Mouse (Mus musculus): ENCODE measurements around the gene Esf1. TPM values are rescaled to one million over a fixed set of nuclear protein-coding genes. Genes with fewer than 3 reads are reported as not detected.
"Not testable (repeated sequence)": the region's sequence is repeated elsewhere in the genome, so short reads cannot be mapped to it uniquely, and the experiment has no call there.

The Esf1 gene
- total RNA-seq (2015) (18.9 and 21.0 TPM in 2 replicates), total RNA-seq (2017) (26.4 and 27.0 TPM in 2 replicates)

DNA sequence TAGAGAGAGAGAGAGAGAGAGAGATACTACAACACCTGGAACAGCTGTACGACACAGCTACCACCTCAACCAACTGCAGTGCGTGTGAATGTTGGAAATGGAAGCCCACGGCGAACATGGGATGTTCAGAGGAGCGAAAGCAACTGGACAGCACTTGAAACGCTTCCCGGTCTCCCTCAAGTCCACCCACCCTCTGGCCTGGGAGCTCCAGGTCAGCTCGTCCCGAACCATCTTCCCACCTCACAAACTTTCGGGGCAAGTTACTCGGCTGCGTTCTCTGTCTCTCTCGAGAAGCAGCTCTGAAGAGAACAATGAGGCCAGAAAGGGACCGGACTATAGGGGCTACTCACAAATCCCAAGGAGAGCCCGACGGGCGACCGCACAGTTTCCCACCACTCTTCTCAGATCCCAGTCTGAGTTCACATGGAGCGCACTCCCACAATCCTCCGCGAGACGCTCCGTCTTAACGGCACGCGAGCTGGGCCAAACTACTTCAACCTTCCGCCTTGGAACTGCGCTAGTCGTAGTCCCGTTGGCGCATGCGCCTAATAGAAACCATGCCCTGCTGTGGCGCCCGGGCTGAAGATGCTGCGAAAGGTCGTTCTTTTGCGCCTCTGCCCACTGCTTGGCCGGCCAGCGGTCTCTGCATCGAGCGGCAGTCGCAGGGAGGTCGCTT lies at the start of gene Esf1, which contains the start of gene Ndufaf5:
Gene Esf1 (minus strand): TSS at position 438 of the 676 bp plus-strand sequence.
Gene Ndufaf5 (plus strand): TSS at position 523 of the 676 bp plus-strand sequence.
- ATAC-seq (ENCODE audit: poor library complexity, severe bottlenecking), result peak; percentile 96

DNA sequence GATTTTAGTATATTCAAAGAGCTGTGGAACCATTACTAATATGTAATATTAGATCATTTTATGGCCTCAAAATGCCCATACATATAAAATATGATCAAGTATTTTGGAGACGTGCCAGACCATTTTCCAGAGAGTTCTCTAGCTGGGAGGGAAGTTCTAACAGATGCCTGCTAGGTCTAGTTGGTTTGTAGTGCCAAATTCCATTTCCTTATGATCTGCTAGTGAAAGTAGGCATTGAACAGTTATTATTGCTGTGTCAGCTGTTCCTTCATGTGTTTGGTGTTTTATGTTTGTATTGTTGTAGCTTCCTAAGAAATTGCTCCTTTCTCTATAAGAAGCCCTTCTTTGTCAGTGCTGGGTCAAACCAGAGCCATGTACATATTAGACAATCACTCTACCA lies 45.6 kb upstream of the Esf1 start:
- no peak for ATAC-seq (ENCODE audit: poor library complexity, severe bottlenecking)

DNA sequence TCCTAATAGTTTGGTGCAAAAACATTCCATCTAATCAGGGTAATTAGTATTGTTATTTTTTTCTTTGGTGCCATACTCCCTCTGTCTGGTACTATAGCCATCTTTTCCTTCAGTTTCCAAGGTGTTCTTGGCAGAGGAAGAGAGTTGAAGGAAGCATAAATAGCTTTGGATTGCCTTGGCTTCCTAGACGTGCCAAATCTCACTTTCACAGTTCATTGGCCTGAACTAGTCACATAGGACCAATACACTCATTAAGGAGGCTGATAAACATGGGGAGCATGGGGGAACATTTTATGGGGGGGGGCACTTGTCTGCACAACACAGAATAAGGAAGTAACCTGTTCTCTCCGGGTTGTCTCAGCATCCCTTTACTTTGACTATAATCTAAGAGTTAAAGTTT lies 45.1 kb upstream of the Esf1 start:
- ATAC-seq (ENCODE audit: poor library complexity, severe bottlenecking), result no peak

DNA sequence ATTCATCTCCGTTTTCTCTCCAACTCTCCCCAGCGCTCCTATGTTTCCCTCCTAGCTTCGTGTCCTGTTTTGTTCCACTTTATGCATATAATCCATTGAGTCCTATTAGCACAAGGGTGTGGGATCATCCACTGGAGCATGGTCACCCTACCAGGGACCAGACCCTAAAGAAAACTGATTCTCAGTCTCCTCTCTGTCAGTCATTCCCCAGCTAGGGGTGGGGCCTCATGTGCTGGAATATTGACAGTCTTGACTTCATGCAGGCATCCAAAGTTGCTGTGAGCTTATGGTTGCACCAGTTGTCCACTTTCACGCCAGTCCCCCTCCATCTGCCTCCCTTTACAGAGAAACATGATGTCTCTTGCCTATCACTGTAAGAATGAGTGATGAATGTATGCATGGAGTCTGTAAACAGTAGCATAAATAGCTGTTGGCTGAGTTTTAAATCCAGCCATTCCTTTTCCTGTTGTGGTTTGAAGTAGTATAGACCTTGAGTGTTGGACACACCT lies 44.2 kb upstream of the Esf1 start:
- no peak for ATAC-seq (ENCODE audit: poor library complexity, severe bottlenecking)

DNA sequence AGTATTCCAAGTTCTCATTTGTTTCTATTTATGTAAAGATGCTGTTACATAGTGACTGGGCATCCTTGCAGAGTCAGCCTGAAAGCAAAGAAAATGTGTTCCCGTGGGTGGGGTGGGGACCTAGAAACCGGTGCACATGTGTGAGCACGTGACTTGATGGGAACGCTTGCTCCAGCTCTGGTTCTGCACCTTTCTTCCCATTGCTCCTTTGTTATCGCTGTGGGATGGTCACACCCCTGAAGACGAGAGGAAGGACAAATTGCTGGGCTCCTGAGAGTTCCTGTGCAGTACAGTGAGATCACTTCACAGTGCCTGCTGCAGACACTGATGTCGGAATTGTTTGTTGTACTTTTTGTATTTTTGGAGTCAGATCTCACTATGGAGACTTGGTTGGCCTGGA lies 33.4 kb upstream of the Esf1 start:
- ATAC-seq (ENCODE audit: poor library complexity, severe bottlenecking), result no peak

DNA sequence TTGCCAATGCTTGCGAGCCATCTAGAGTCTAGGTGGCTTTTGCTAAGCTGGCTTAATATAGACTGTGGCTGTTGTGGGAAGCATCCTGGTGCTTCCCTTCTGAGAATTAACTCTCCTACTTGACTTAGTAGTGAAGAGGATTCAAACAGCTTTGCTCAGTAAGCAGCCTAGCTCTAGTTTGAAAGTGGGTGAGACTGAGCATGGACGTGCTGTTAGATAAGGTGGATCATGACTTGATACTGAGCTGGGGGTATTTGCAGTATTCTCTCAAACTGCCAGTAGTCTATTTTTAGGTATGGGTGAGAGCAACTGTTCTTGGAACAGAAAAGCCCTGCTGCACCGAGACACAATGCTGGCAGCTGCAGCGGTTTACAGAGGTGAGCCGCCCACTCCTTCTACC lies 32.2 kb upstream of the Esf1 start:
- ATAC-seq (ENCODE audit: poor library complexity, severe bottlenecking), result no peak

DNA sequence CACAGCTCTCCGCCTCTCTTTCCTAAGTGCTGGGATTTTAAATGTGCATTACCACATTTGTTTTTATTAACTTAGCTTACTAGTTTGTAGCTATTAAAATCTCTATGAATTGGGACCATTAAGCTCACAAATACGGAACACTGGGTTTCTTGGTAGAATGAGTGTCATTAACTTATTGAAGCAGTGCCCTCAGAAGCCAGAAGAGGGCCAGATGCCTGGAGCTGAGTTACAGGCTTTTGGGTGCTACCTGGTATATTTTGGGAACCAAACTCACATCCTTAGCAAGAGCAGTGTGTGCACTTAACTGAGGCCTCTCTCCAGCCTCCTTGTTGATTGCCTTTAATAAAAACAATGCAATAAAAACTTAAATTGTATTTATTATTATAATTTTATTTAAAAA lies 30.3 kb upstream of the Esf1 start:
- ATAC-seq (ENCODE audit: poor library complexity, severe bottlenecking), result no peak

DNA sequence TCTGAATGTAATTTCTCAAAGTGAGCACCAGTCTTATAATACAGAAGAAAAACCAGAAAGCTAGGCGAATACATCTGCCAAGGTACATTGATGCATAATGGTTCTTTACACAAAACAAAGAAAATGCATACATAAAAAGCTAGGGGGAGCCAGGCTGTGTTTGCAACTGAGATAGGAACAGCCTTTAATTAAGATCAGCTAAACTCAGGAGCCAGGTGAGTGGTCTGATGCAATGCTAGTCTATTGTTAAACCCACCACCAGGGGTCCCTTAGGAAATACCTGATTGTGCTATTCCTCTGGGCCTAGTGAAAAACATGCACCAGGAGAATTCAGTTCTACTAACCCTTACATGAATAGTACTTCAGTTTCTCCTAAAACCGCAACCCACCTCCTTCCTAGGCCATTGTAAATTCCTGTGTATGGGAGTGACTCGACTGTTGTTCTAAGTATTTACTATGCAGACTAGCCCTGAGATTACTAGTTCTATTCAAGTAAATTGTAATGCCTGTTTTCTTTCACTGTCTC lies 15.4 kb upstream of the Esf1 start:
- ATAC-seq (ENCODE audit: poor library complexity, severe bottlenecking), result not testable (repeated sequence)

DNA sequence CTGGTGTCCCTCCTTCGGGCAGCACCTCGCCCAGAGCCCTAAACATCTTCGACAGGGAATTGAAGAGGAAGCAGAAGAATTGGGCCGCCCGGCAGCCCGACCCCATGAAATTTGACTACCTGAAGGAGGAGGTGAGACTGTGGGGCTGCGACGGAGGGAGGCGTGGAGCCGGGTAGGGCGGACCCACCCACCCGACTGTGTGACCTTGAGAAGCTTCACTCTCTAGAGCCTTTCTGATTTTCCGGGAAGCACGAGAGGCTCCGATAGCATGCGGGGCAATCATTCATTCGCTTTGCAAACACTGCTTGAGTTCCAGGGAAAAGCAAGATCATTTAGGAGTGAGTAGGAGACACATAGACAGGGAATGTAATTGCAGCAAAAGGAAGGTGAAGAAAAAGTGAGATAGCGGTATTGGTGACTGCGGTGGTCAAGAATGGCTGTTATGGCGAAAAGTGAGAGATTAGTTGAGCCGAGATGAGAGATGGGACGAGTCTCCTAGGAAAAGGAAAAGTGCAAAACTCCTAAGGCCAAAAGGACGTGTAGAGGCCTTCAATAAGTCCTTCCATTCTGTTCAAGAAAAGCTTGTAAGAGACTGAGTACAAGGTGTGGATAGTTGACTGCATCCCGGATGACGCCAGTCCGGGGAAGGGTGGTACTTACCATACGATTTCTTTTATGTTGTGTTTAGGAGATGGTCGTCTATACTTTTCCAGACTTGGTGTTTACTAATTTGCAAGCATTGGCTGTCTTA lies 614 bp upstream of the Esf1 start:
- peak; percentile 73 for ATAC-seq (ENCODE audit: poor library complexity, severe bottlenecking)

DNA sequence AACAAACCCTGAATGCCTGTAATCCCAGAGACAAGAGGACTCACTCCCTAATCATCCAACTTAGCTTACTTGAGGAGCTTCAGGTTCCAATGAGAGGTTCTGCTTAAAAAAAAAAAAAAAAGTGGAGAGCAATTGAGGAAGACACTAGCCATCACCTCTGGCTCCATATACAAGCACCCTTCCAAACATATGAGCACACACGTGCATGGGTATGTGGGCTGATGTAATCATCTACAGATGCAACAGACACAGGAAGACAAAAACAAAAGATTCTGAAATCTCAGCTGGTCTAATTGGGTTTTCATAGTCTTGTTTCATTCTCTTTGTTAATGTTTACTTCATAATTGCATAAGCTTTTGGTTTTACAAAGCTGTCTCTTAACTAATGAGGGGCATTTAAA lies 1.3 kb downstream of the Esf1 start:
- ATAC-seq (ENCODE audit: poor library complexity, severe bottlenecking), result no peak

DNA sequence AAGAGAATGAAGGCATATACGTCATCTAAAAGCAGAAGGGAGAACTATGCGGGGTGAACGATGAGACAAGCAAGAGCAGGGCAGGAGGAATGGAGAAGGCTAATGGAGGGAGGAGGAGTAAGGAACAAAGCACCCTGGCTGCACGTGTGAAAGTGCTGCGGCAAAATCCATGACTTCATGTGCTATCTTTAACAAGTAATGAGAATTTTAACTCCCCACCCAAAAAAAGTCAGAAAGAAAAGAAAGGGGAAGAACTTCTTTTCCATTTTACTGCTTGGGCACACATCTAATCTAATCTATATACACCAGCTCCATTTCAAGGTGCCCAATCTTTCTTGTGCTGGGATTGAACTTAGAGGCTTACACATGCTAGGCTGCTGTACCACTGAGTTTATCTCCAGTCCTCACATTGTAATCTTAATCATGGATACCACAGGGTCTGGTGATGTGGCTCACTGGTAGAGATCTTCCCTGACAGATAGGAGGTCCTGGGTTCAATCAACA lies 7.0 kb downstream of the Esf1 start:
- ATAC-seq (ENCODE audit: poor library complexity, severe bottlenecking), result no peak

DNA sequence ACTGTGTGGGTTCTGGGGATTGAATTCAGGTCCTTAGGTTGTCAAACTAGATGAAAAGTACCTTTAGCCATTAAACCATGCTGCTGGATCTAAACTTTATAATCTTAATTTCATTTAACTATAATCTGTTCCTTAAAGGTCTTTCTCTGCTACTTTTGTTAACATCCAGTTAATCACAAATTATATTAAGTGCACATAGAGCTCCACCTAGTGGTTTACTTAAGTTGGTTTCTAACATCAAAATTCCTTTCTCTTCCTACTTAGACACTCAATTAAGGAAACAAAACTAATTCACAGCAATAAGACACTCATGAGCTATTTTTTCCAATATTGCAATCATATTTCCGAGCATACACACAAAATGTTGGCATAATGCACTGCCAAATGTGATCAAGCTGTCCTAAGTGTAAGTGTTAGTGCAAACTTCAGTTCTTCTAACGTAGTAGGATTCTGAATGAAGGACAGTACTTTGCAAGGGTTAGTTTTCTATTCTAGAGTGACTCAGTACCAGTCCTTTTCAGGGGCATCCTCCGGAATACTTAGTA lies 11.1 kb downstream of the Esf1 start:
- peak; percentile 69 for ATAC-seq (ENCODE audit: poor library complexity, severe bottlenecking)

DNA sequence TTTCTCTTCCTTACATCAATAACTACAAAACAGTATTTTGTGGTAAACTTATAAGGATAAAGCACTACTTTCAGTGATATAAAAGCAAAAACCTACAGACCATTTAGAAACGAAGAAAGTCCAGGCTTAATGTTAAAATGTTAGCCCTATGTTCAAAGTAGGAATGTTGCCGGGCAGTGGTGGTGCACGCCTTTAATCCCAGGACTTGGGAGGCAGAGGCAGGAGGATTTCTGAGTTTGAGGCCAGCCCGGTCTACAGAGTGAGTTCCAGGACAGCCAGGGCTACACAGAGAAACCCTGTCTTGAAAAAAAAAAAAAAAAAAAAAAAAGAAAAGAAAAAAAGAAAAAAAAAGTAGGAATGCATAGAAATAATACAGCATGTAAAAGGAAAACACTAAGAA lies 18.6 kb downstream of the Esf1 start, which contains the start of gene Gm17374:
Gene Gm17374 (plus strand): TSS at position 301 of the 400 bp plus-strand sequence.
- not testable (repeated sequence) for ATAC-seq (ENCODE audit: poor library complexity, severe bottlenecking)

DNA sequence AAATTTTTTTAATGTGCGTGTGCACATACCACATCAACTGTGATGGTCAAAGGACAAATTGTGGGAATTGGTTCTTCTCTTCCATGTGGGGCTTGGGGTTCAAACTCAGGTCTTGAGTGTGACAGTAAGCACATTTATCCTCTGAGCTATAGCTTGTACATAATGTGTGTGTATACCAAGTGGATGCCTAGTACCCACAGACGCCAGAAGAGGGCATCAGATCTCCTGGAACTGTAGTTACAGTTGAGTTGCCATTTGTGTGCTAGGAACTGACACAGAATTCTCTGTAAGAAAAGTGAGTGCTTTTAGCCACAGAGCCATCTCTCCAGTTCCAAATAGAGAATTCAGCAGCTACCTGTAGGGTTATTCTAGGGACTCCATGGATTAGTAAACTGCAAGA lies 44.8 kb downstream of the Esf1 start:
- no peak for ATAC-seq (ENCODE audit: poor library complexity, severe bottlenecking)

DNA sequence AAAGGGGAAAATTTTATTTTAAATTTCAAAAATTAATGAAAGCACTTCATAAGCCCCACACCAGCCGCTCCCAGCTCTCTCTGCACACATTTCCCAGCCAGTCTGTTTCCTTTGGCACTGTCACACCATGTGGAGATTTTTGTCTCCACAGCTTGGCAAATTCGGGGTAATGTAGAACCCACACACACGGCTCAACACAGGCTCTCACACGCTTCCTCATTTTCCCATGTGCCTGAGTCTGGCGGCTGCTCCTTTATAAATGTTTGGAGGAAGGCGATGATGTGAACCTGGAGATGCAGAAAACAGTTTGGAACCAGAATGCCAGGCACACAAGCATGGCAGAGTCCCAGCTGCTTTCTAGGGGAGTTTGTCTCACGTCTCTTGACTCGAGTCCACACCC lies 56.5 kb downstream of the Esf1 start:
- ATAC-seq (ENCODE audit: poor library complexity, severe bottlenecking), result no peak

DNA sequence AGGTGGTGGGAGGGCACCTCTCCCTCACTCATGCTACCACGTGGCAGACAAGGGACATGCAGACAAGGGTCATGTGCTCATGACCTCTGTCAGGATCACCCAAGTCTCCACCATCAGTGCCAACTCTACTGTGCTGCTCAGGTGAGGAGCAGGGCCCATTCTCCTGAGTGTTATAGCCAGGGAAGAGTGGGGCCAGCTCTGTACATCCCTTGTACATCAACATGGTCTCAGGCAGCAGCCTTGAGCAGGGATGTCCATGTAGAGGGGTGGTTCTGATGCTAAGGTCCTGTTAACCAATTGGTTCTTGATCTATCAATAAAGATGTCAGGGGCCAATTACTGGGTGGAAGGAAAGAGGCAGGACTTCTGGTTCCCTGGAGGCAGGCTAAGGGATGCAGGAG lies 61.4 kb downstream of the Esf1 start:
- no peak for ATAC-seq (ENCODE audit: poor library complexity, severe bottlenecking)

DNA sequence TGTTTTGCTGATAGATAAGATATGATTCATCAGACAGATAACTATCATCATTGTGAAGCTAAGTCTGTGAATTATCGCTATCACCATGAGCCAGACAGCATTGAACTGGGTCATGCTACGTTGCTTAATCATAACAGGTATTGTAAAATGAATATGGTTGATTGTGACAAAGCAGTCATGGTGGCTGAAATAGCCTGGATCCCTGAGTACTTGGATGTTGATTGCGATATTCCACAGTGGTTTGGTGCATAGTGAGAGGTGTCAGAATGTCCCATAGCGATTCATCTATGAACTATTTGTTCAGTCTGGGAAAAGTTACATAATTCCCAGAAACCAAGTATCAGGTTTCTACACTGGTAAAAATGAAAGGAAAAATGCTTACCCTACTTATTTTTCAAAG lies 62.7 kb downstream of the Esf1 start:
- ATAC-seq (ENCODE audit: poor library complexity, severe bottlenecking), result no peak

DNA sequence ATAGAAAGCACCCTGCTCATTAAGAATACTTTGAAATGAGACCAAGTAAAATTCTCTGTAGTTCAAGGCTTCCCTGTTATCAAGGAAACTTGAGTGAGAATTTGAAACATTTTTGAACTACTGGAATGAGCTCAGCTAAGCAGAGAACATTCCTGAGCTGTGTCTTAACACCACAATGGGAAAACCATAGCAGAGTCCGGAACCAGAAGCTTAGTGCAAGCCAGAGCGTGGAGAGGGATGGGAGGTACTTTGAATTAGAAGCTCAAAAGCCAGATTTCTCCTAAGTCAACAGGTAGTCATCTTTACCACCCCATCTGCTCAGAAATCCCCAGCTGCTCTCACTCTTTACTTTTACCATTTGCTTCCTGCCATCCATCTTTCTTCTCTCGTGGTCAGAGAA lies 65.4 kb downstream of the Esf1 start:
- no peak for ATAC-seq (ENCODE audit: poor library complexity, severe bottlenecking)

DNA sequence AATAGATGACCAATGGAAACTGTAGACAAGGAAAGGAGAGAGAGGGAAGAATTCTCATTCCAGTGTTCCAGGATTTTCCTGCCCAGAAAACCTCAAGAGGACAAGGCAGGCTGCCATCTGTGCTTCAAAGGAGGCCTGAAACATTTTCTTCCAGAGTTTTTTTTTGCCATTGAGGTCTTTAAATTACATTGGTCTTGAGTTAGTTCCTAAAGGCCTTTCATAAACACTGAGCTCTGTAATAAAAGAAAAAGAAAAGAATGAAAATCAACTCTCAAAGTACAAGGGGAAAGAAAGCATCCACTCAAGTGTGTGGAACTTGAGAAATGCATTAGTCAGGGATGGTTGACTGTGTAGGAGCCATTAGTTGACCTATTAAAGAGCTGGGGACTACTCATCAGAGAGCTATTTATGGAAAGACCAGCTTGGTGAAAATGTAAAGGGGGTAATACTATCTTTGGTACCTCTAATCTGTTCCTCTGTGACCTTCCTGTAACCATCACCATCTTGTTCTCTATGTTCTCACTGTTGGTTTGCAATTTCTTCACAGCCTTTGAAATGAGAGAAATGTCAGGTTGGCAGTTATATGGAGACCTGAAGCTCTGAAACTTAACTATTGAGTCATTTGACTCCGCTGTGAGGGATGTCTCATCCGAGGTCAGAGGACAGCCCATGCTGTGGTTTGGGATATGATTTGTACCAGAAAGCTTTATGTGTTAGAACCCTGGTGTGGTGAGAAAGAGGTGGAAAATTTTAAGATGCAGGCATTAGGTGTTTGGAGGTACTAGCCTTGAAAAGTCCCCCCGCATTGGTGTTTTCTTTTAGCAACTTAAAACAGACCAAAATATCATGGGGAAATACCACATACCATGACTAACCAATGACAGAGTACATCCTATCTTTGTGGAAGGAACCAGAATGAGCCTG lies 69.6 kb downstream of the Esf1 start:
- ATAC-seq (ENCODE audit: poor library complexity, severe bottlenecking), result no peak

DNA sequence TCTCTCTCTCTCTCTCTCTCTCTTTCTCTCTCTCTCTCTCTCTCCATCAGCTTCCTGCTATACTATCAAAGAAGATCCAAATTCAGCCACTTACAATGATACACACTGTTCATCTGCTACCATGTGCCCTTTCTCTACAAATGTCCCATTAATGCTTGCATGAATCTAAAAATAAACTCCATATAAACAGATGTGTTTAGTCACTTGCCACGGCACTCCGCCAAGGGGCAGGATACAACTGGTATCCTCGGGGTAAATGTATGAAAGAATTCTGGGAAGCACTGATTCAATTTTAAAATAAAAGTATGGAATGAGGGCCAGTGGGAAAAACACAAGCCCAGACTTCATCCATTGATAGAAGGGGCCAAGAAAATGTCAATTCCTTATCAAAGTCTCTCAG lies 70.4 kb downstream of the Esf1 start:
- no peak for ATAC-seq (ENCODE audit: poor library complexity, severe bottlenecking)

All from megakaryocyte, adult 5-6 weeks (primary cell).